Mouse (Mus musculus): ENCODE data around the gene Nckap1l. TPM values are rescaled to one million over a fixed set of nuclear protein-coding genes. Genes with fewer than 3 reads are reported as not detected.

Gene Nckap1l
- polyA plus RNA-seq, 1 experiment, result 0.90 TPM

GRCm38 (mm10) chr15:103535786-103536185, 82.2 kb downstream of the Nckap1l start:
- Histone ChIP-seq H3K79me2 (ENCODE audit: control insufficient read depth, insufficient read depth) (no peaks in the 10 kb centered on the region), H3K36me3 (ENCODE audit: control insufficient read depth, insufficient read depth) (no peaks in the 10 kb centered on the region), H3K4me3 (no peak overlapping the region), H3K27me3 (ENCODE audit: control insufficient read depth, insufficient read depth, insufficient read length) (peaks cover 77% of the 10 kb centered on the region), H3ac (ENCODE audit: control insufficient read depth, insufficient read length) (no peak overlapping the region), H3K4me2 (ENCODE audit: low read depth) (no peak overlapping the region)
- TF ChIP-seq MYOD1 (IDR thresholded peaks at IDR 0.05; ENCODE audit: control insufficient read depth in 1 of 3, insufficient read length in 2 of 3, low read depth in 2 of 3) (no peak), TCF12 (IDR thresholded peaks at IDR 0.05; ENCODE audit: insufficient read depth, poor library complexity, severe bottlenecking) (no peak), MYOG (IDR thresholded peaks at IDR 0.05; ENCODE audit: control insufficient read depth in 1 of 3, insufficient read depth in 1 of 3, insufficient read length in 2 of 3, low read depth in 2 of 3) (no peak), CEBPB (IDR thresholded peaks at IDR 0.05; ENCODE audit: insufficient read depth, poor library complexity, severe bottlenecking) (no peak), POLR2A (IDR thresholded peaks at IDR 0.05; ENCODE audit: insufficient read length, low read depth) (no peak), POLR2AphosphoS2 (IDR thresholded peaks at IDR 0.05; ENCODE audit: insufficient read length, low read depth) (no peak), REST (IDR thresholded peaks at IDR 0.05; ENCODE audit: insufficient read depth, insufficient read length) (no peak), SRF (IDR thresholded peaks at IDR 0.05; ENCODE audit: control insufficient read depth, insufficient read length, low read depth) (no peak), E2F4 (IDR thresholded peaks at IDR 0.05; ENCODE audit: insufficient read depth) (no peak), TCF3 (IDR thresholded peaks at IDR 0.05; ENCODE audit: insufficient read length, low read depth) (no peak), USF1 (IDR thresholded peaks at IDR 0.05; ENCODE audit: low read depth) (no peak), MAX (IDR thresholded peaks at IDR 0.05; ENCODE audit: low read depth) (no peak)

GRCm38 (mm10) chr15:103536456-103536855, 82.9 kb downstream of the Nckap1l start:
- Histone ChIP-seq H3K27me3 (ENCODE audit: control insufficient read depth, insufficient read depth, insufficient read length) (peaks cover 79% of the 10 kb centered on the region), H3ac (ENCODE audit: control insufficient read depth, insufficient read length) (no peak overlapping the region), H3K4me3 (no peak overlapping the region), H3K79me2 (ENCODE audit: control insufficient read depth, insufficient read depth) (no peaks in the 10 kb centered on the region), H3K4me2 (ENCODE audit: low read depth) (no peak overlapping the region), H3K36me3 (ENCODE audit: control insufficient read depth, insufficient read depth) (no peaks in the 10 kb centered on the region)
- TF ChIP-seq CEBPB (IDR thresholded peaks at IDR 0.05; ENCODE audit: insufficient read depth, poor library complexity, severe bottlenecking), result no peak
- no peak for TF ChIP-seq POLR2AphosphoS2 (IDR thresholded peaks at IDR 0.05; ENCODE audit: insufficient read length, low read depth)
- TF ChIP-seq REST (IDR thresholded peaks at IDR 0.05; ENCODE audit: insufficient read depth, insufficient read length), result no peak
- TF ChIP-seq MYOD1 (IDR thresholded peaks at IDR 0.05; ENCODE audit: control insufficient read depth in 1 of 3, insufficient read length in 2 of 3, low read depth in 2 of 3), result no peak
- no peak for TF ChIP-seq TCF12 (IDR thresholded peaks at IDR 0.05; ENCODE audit: insufficient read depth, poor library complexity, severe bottlenecking)
- TF ChIP-seq E2F4 (IDR thresholded peaks at IDR 0.05; ENCODE audit: insufficient read depth), result no peak
- TF ChIP-seq SRF (IDR thresholded peaks at IDR 0.05; ENCODE audit: control insufficient read depth, insufficient read length, low read depth), result no peak
- TF ChIP-seq TCF3 (IDR thresholded peaks at IDR 0.05; ENCODE audit: insufficient read length, low read depth), result no peak
- TF ChIP-seq MAX (IDR thresholded peaks at IDR 0.05; ENCODE audit: low read depth), result no peak
- TF ChIP-seq MYOG (IDR thresholded peaks at IDR 0.05; ENCODE audit: control insufficient read depth in 1 of 3, insufficient read depth in 1 of 3, insufficient read length in 2 of 3, low read depth in 2 of 3), result no peak
- no peak for TF ChIP-seq POLR2A (IDR thresholded peaks at IDR 0.05; ENCODE audit: insufficient read length, low read depth)
- TF ChIP-seq USF1 (IDR thresholded peaks at IDR 0.05; ENCODE audit: low read depth), result no peak

- H3K36me3 ChIP-seq (ENCODE audit: control insufficient read depth, insufficient read depth), result no peaks in the 10 kb centered on the region
- H3K4me3 ChIP-seq, result no peak overlapping the region
- TF ChIP-seq TCF12 (IDR thresholded peaks at IDR 0.05; ENCODE audit: insufficient read depth, poor library complexity, severe bottlenecking) (no peak), MAX (IDR thresholded peaks at IDR 0.05; ENCODE audit: low read depth) (no peak), REST (IDR thresholded peaks at IDR 0.05; ENCODE audit: insufficient read depth, insufficient read length) (no peak), E2F4 (IDR thresholded peaks at IDR 0.05; ENCODE audit: insufficient read depth) (no peak), POLR2A (IDR thresholded peaks at IDR 0.05; ENCODE audit: insufficient read length, low read depth) (no peak), CEBPB (IDR thresholded peaks at IDR 0.05; ENCODE audit: insufficient read depth, poor library complexity, severe bottlenecking) (no peak), POLR2AphosphoS2 (IDR thresholded peaks at IDR 0.05; ENCODE audit: insufficient read length, low read depth) (no peak), SRF (IDR thresholded peaks at IDR 0.05; ENCODE audit: control insufficient read depth, insufficient read length, low read depth) (no peak), USF1 (IDR thresholded peaks at IDR 0.05; ENCODE audit: low read depth) (no peak), TCF3 (IDR thresholded peaks at IDR 0.05; ENCODE audit: insufficient read length, low read depth) (no peak), MYOG (IDR thresholded peaks at IDR 0.05; ENCODE audit: control insufficient read depth in 1 of 3, insufficient read depth in 1 of 3, insufficient read length in 2 of 3, low read depth in 2 of 3) (no peak), MYOD1 (IDR thresholded peaks at IDR 0.05; ENCODE audit: control insufficient read depth in 1 of 3, insufficient read length in 2 of 3, low read depth in 2 of 3) (no peak)
- H3K4me2 ChIP-seq (ENCODE audit: low read depth), result peak overlapping the region; percentile 4
- H3K27me3 ChIP-seq (ENCODE audit: control insufficient read depth, insufficient read depth, insufficient read length), result peaks cover 75% of the 10 kb centered on the region
- H3ac ChIP-seq (ENCODE audit: control insufficient read depth, insufficient read length), result no peak overlapping the region
- no peaks in the 10 kb centered on the region for H3K79me2 ChIP-seq (ENCODE audit: control insufficient read depth, insufficient read depth)
These were observed 83.6 kb downstream of the Nckap1l start for GRCm38 (mm10) chr15:103537011-103537821.

GRCm38 (mm10) chr15:103537822-103538213, 84.2 kb downstream of the Nckap1l start, which contains the start of gene Ppp1r1a:
Gene Ppp1r1a (minus strand): TSS chr15:103538003.
- TF ChIP-seq TCF3 (IDR thresholded peaks at IDR 0.05; ENCODE audit: insufficient read length, low read depth) (no peak), SRF (IDR thresholded peaks at IDR 0.05; ENCODE audit: control insufficient read depth, insufficient read length, low read depth) (no peak), CEBPB (IDR thresholded peaks at IDR 0.05; ENCODE audit: insufficient read depth, poor library complexity, severe bottlenecking) (no peak), MYOG (IDR thresholded peaks at IDR 0.05; ENCODE audit: control insufficient read depth in 1 of 3, insufficient read depth in 1 of 3, insufficient read length in 2 of 3, low read depth in 2 of 3) (no peak), TCF12 (IDR thresholded peaks at IDR 0.05; ENCODE audit: insufficient read depth, poor library complexity, severe bottlenecking) (no peak), POLR2A (IDR thresholded peaks at IDR 0.05; ENCODE audit: insufficient read length, low read depth) (no peak)
- Histone ChIP-seq H3K4me2 (ENCODE audit: low read depth) (peak within 1 kb of the TSS; percentile 4), H3K27me3 (ENCODE audit: control insufficient read depth, insufficient read depth, insufficient read length) (peaks cover 74% of the 10 kb centered on the region), H3K36me3 (ENCODE audit: control insufficient read depth, insufficient read depth) (no peaks in the 10 kb centered on the region), H3K4me3 (no peak within 1 kb of the TSS), H3ac (ENCODE audit: control insufficient read depth, insufficient read length) (no peak within 1 kb of the TSS), H3K79me2 (ENCODE audit: control insufficient read depth, insufficient read depth) (no peaks in the 10 kb centered on the region)

All from myocyte (in vitro differentiated cells).